Mouse (Mus musculus) layer of hippocampus, adult 11-12 months (tissue): ENCODE data around the gene Atp6v1e2.

Experiments used
- DNase-seq: peaks from one replicate; pipeline ENCODE4 v3.0.0; 2022; ENCODE audit warnings: low spot score

The Atp6v1e2 gene

DNA sequence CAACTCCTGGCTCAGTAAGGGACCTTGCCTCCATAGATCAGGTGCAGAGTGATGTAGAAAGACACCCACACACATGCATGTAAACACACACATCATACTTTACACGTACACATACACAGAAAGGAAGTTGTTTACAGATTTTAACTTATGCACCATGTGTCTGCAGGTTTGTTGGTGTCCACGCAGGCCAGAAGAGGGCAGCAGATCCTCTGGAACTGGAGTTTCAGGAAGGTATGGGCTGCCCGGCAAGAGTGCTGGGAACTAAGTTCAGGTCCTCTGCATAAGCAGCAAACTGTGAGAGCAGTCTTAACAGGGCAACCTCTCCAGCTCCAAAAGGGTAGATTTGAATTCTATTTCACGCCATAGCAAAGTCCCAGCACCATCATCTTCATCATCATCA, 32.2 kb downstream of the Atp6v1e2 start:
- DNase-seq = no peak

DNA sequence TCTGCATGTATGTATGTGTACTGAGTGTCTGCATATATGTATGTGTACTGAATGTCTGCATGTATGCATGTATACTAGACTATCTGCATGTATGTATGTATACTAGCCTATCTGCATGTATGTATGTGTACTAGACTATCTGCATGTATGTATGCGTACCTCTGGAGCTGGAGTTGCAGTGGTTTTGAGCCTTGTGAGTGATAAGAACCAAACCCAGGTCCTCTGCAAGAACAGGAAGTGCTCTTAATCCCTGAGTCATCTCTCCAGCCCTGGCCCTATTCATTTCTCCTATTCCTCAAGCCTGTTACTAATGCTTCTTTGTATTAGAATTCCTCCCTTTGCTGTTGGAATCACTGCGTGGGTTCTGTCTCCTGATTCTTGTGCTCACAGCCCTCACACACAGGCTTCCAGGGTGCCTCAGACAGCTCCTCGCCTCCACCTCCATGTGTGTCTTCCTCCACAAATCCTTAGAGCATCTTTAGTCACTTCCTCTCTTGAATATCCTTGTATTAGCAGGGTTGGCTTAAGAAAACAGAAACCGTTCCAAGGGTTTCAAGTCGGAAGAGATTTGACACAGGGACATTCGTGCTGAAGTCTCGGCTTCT, 34.6 kb downstream of the Atp6v1e2 start:
- DNase-seq = no peak

DNA sequence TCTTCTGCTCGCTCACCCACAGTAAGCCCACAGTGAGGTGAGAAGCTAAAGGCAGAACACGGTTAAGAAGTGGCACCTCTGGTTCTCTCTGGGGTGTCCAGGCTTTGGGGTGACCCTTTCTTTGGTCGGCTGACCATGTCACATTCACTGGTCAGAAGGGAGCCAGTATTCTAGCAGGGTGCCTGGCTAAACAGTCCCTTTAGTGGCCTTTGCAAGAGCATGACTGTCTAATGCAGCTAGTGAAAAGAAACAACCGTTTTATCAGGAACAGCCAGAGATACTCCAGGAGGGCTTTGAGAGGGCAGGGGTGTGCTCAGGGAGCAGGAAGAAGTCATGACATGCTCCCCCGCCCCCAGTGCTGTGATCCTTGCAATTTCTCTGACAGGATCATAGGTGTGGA, 36.4 kb downstream of the Atp6v1e2 start:
- no peak for DNase-seq

DNA sequence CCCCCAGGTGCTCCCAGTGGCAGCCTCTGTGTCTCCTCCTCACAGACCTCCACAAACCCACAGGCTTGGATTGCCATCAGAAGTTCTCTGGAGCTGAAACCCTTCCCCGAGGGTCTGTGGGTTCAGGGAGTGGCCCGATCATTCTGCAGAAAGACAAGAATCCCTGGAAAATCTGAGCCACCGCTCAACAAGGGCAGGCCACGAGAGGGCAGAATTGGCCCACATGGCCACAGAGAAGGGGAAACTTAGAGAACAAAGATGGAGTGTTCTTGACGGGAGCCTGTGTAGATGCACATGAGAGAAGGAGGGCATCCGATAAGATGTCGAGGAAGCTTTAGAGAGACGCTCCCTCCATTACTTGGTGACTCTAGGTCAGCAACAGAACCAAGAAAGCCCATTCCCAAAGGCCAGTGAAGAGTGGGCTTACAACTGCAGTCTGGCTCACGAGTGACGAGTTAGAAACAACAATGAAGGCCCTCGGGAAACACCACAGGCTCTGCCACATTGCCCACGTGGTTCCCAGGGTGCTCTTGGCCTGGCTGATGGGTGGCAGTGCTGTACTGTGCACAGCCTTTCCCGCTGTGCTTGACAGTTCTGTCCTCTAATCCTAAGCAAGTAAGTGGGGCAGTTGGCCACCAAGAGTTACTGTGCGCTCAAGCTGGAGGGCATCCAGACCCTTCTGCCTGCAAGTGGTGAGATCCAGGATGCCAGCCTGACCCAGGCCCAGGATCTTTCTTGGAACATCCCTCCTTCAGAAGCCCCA, 37.8 kb downstream of the Atp6v1e2 start:
- peak; percentile 68 for DNase-seq

DNA sequence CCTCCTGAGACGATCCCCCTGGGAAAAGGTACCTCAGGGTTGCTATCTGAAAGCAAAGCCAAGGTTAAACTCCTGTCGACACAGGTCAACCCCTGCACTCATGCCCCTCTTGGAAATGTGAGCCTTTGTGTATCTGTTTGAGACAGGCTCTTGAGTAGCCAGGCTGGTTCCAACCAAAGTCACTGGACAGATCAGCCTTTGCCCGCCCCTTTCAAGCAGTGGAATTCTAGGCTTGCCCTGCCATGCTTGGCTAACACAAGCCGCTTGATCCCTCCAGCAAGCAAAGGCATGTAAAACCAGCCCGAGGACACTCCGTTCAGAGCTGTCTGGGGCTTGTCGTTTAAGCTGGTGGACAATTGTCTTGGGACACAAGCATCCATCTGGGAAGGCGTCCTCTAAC, 39.4 kb downstream of the Atp6v1e2 start:
- DNase-seq = no peak

DNA sequence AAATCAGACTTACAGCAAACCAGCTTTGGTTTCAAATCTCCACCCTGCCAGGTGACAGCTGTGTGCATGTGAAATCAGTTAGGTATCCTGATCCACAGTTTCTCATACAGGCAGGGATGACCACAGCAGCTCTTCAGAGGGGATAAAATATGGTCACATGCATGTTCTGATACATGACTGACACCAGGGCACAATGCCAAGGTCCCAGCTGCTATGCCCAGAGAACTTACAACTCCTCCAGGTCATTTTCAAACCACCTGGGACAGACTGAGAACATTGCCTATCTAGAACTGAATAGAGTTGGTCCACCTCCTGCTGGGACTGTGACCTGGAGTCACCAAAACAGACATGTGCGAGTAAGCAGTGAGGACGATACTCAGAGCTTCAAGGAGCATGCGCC, 40.6 kb downstream of the Atp6v1e2 start:
- DNase-seq = no peak

DNA sequence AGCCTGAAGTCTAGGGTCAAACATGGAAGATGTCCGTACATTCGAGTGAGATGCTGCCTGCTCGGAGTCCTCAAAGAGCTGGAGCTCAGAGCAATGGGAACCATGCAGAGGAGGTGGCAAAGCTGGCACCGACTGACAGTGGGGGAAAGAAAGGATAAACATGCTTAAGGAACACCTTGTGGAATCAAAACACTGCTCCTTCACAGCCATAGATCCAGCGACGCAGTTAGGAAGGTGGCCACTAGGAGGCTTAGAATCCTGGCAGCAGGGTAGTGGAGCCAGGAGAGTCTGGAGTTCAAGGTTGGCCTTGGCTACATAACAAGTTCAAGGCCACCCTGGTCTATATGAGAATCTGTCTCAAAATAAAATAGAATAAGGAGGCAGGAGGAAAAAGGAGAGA, 41.1 kb downstream of the Atp6v1e2 start:
- DNase-seq = no peak

DNA sequence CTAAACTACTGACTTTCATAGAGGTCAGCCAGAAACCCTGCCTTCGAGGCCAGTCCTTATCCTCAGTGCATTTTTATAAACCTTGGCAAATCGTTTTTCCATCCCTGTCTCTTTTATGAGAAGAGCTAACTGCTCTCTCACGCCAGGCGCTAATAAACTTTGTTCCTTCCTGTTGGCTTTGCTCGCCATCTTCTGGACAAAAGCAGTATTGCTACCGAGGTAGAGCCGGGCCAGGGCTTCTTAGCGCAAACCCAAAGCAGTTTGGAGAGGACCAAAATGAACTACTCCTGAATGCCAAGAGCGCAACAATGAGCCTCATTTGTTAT, 41.6 kb downstream of the Atp6v1e2 start:
- peak; percentile 89 for DNase-seq

DNA sequence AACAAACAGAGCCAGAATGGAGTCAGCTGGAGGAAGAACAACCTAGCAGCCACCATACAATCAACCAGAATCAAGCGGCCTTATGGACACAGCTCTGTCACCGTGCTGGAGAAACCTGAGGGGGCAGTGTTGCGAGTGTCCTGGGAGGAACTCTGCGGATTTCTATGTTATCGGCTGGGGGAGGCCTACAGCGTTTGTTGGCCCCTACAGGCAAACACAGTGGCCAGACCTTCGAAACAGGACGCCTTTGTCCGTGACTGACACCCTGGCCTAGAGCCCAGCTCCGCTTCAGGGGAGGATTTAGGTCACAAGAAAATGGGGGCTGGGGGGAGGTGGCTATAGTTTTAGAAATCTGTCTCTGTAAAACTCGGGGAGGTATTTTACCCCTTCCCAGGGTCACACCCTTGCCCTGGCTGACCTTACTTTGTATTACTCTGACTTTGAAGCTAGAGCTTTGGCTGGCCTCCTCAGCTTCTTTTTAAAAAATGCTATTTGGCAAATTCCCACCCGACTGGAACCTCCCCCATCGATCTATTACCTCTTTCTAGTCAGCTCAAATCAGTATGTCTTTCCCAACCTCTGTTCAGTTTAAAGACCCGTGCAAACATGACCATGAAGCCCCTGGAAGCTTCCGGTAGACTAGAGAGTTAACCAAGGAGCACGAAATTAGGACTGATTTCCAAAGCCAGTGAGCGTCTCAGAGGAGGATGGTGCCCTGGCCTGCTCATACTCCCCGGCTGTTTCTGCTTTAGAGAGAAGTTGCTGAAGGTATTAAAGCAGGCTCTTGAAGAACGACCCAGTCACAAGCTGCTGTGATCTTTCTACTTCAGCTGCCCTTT, 42.2 kb downstream of the Atp6v1e2 start:
- DNase-seq = peak; percentile 58

DNA sequence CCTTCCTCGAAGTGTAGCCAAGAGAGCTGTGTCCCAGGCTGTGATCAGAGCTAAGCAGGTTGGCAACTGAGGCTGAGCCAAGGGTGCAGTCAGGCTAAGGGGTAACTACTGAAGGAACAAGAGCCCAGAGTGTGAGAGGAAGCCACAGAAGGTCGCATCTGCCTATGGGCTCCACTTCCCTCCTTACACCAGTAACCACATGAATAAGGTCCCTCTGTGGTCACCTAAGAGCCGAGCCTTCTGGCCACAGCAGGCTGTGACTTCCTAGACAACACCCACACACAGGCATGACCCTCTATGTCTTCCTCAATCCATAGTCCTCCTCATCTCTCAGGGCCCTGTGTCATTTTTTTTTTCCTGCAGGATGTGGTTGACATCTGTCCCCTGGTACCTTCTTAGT, 43.5 kb downstream of the Atp6v1e2 start:
- no peak for DNase-seq

DNA sequence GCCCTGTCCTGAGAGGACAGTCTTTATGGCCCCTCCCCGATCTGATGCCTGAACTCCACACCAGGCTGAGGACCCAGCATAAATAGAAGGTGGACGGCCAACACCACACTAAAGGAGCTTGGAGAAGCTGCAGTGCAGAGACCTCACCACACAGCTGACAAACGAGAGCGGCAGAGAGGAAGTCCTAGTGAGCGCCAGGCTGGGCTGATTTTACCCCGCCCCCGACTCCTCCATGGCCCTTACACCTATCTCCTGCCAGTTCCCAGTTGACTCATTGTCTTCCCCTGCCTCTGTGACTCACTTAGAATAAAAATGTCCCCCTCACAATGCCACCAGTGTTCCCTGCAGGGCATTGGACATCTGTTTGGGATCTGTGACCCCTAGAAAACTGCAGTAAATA, 44.1 kb downstream of the Atp6v1e2 start:
- peak; percentile 31 for DNase-seq

DNA sequence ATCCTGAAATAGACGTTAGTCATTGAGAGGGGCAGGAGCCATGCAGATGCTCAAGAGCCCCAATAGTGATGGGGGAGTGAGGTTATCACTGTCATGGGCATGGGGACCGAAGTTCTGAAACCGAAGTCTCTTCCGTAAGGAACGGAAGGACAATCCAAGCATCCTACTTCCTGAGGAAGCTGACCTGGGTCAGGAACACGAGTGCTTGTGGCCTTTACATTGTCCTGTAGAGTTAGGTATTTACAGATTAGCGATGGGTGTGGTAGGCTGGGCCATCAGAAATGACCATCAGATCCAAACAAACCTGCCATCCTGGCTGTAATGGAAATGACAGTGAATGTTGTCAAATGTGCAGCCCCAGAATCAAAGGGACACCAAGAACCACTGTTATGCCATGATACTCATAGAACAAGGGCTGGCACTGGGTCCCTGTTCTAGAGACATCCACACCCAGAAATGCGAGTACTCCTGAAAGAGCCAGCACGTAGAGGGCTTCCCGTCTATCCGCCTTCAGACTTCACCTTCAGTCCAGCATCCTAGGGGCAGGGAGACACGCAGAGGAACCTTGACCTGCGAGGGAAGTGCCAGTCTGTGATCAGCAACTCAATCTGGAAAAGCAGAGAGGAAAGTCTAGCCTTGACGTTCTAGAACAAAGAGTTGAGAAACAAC, 45.2 kb downstream of the Atp6v1e2 start:
- DNase-seq = no peak

DNA sequence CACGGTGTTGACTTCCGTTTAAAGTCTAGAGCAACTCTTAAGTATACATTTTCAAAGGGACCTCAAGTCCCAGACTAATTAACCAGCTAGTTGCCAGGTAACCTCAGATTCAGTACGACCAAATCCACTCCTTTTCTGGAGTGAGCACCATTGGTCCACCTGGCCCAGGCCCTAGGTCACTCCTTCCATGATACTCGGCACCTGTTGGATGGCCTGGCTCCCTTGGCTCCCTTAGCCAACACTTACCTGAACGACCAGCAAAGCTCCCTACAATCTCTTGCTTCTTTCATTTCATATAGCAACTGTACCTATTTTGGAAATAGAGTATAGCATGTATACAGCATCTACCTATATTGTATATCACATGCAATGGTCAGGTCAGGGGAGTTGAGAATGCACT, 47.1 kb downstream of the Atp6v1e2 start:
- DNase-seq = no peak

DNA sequence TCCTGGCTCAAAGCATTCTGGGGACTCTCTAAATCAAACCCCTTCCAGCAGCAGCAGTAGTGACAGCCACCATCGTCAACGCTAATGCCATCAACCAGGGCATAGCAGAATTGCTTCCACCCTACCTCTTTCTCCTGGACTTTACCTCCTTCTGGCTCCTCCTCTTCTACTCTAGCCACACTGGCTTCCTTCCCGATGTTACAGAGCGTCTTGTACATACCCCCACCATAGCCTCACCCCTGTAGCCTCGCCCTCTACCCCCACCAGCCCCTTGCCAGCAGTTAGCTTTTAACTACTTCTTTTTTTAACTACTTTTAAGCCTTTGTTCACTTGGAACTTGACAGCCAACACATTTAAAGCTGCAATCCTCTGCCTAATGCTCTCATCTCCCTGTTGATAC, 47.9 kb downstream of the Atp6v1e2 start:
- no peak for DNase-seq

DNA sequence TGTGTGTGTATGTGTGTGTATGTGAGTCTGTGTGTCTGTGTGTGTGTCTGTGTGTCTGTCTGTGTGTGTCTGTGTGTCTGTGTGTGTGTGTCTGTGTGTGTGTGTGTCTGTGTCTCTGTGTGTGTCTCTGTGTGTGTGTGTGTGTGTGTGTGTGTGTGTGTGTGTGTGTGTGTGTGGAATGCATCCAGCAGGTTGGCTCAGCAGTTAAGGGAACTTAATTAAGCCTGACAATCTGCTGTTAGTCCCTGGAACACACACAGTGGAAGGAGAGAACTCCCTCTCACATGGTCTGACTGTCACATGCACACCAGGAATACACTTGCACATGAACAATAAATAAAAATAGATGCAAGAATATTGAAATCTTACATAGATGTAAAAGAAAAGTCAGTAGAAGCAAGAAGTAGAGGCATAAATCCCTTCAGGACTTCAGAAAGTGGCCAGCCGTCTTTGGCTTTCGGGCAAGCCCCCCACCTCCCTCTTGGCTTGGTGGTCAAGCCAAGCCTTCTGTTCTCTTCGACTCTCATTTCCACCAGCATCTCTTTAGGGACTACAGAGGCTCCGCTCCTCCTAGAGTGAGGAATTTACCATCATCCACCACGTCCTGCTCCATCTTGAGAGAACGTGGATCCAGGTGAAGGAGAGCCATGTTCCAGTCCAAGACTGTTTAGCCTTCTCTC, 50.1 kb downstream of the Atp6v1e2 start:
- DNase-seq = no peak

DNA sequence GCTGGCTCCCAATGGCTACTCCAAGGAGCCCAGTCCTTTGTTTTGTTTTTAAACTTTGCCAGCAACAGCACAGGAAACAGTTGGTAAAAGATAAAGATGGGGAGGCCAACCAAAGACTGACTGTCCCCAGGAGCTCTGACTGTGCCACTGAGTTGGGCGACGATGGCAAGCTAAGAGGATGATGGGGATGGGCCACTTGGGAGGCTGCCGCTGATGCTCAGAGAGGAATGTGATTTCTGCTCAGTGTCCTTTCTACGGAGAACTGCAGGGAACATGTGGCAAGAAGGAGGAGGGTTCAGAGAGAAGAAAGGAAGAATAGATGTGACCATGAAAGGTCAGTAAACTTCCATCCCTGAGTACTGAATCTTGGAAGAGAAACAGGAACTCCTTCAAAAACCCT, 52.5 kb downstream of the Atp6v1e2 start:
- no peak for DNase-seq
